Mouse (Mus musculus): ENCODE data around the gene Fzr1.

DNA sequence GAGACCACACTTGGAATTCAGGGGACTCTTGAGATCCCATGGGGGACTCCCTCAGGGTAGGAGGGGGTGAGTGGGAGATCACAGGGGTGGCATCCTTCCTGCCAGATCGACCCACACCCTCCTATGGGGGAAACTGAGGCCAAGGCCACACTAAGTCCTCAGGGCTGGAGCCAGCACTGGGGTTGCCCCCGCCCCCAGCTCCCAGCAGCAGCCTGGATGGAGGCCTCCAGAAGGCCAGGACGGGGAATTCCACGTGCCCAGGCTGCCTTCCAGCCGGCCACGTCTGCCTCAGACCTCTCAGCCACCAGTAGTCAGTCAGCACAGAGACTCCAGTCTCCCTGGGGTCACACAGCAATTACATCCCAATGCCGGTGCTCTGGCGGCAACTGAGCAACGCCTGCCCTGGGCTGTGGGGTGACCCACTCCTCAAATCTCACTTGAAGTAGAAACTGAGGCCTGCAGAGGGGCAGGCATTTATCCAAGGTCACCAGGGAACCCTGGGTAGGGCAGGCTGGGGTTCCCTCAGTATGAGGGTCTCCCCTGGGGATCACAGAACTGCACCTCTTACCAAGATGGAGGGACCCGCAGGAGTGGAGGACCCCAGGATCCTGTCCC is 47.0 kb upstream of the Fzr1 start:
- TF ChIP-seq CTCF (conservative IDR thresholded peaks at IDR 0.05; ENCODE audit: low read length), result no peak
- no peak for TF ChIP-seq POU5F1 (IDR thresholded peaks at IDR 0.05; ENCODE audit: borderline replicate concordance, low read length)
